Mouse (Mus musculus): Measurements from ENCODE around the gene Nutf2-ps1.

GRCm38 (mm10) chr19:53575296-53576010 lies 13.4 kb downstream of the Nutf2-ps1 start:
- TF ChIP-seq CTCF (IDR thresholded peaks at IDR 0.05) = no peak
- no peak for TF ChIP-seq EP300 (IDR thresholded peaks at IDR 0.05)

Data from lung, postnatal 0 days (tissue).